Mouse (Mus musculus) limb, embryonic 14.5 days (tissue): Measurements from ENCODE around the gene Cd36. TPM values are rescaled to one million over a fixed set of nuclear protein-coding genes. Genes with fewer than 3 reads are reported as not detected.
"Not testable (repeated sequence)": the region's sequence is repeated elsewhere in the genome, so short reads cannot be mapped to it uniquely, and the experiment has no call there.

ENCODE experiments used
- ATAC-seq: fragments of 200-750 bp; cut with Nextera tagmentation; 2 replicates; pipeline ENCODE4 v1.8.0; 2017; ENCODE audit warnings: low read depth, moderate number of reproducible peaks, moderate TSS enrichment; ENCODE audit not compliant: low FRiP score
- DNase-seq: peaks from one replicate; pipeline ENCODE4 v3.0.0-alpha.2; 2015; ENCODE audit warnings: low spot score
- H3K27ac ChIP-seq: fragments of 300-500 bp; sonication (generic); replicated peaks from 2 replicates; pipeline ENCODE4 v1.5.1; 2014; ENCODE audit warnings: low read depth, mild to moderate bottlenecking, low read length, moderate library complexity, mixed read lengths
- H3K27me3 ChIP-seq: fragments of 300-500 bp; sonication (generic); 2 replicates; pipeline ENCODE4 v1.6.1; 2014; ENCODE audit warnings: low read length, mixed read lengths; ENCODE audit not compliant: control insufficient read depth, insufficient read depth
- H3K36me3 ChIP-seq: fragments of 300-500 bp; sonication (generic); 2 replicates; pipeline ENCODE4 v1.6.1; 2014; ENCODE audit warnings: mild to moderate bottlenecking, low read length, moderate library complexity, mixed read lengths; ENCODE audit not compliant: control insufficient read depth, insufficient read depth
- H3K4me1 ChIP-seq: fragments of 300-500 bp; sonication (generic); 2 replicates; pipeline ENCODE4 v1.6.1; 2014; ENCODE audit warnings: antibody characterized with exemption, low read length, mixed read lengths; ENCODE audit not compliant: control insufficient read depth, insufficient read depth
- H3K4me2 ChIP-seq: fragments of 300-500 bp; sonication (generic); replicated peaks from 2 replicates; pipeline ENCODE4 v1.6.1; 2014; ENCODE audit warnings: low read depth, mild to moderate bottlenecking, low read length, moderate library complexity; ENCODE audit not compliant: severe bottlenecking
- H3K4me3 ChIP-seq: fragments of 300-500 bp; sonication (generic); replicated peaks from 2 replicates; pipeline ENCODE4 v1.5.1; 2014; ENCODE audit warnings: low read length
- H3K9ac ChIP-seq: fragments of 300-500 bp; sonication (generic); 2 replicates; pipeline ENCODE4 v1.6.1; 2014; ENCODE audit warnings: mild to moderate bottlenecking, low read depth, low read length, moderate library complexity; ENCODE audit not compliant: severe bottlenecking
- H3K9me3 ChIP-seq: fragments of 300-500 bp; sonication (generic); 2 replicates; pipeline ENCODE4 v1.6.1; 2016; ENCODE audit warnings: low read length; ENCODE audit not compliant: control insufficient read depth
- POLR2A ChIP-seq: fragments of 200-500 bp; IDR thresholded peaks from 2 replicates; pipeline ENCODE4 v1.8.0; 2012; ENCODE audit warnings: inconsistent platforms, mild to moderate bottlenecking, moderate library complexity, borderline replicate concordance; ENCODE audit not compliant: insufficient read depth, insufficient read length; ENCODE audit errors: extremely low read depth
- WGBS: fragments of 180-500 bp; shearing (Covaris S2); extraction: QIAGEN DNeasy Blood & Tissue Kit; methylation state at CpG from one replicate; pipeline ENCODE4 v1.1.7; 2014; 5-methylcytosine and 5-hydroxymethylcytosine counted together
- polyA plus RNA-seq, 2 experiments: library from polyadenylated mRNA; depleted of rRNA in 1 of 2; stranded (reverse) in 1 of 2; unstranded in 1 of 2; fragments of >200 nt; fragmentation: Nextera tagmentation in 1 of 2; extraction: Ambion mirVana in 1 of 2; gene quantifications; 2 replicates each; pipeline versions ENCODE4 v1.2.1 to v1.2.3; 2012 to 2014

Gene Cd36
- polyA plus RNA-seq, 2 experiments, result 16.4 to 26.8 TPM

GRCm38 (mm10) chr5:17923648-17924047 is 35.0 kb upstream of the Cd36 start:
- H3K27ac ChIP-seq, result no peak overlapping the region
- ATAC-seq (no peak), DNase-seq (no peak)
- H3K9ac ChIP-seq, result no peak overlapping the region
- TF ChIP-seq POLR2A, result no peak
- WGBS, result 80% methylated on average over 3 of the region's 3 CpGs
- no peaks in the 10 kb centered on the region for H3K36me3 ChIP-seq
- no peaks in the 10 kb centered on the region for H3K9me3 ChIP-seq
- H3K4me2 ChIP-seq, result no peak overlapping the region
- no peak overlapping the region for H3K4me3 ChIP-seq
- no peaks in the 10 kb centered on the region for H3K27me3 ChIP-seq
- H3K4me1 ChIP-seq, result no peaks in the 10 kb centered on the region

- Histone ChIP-seq H3K9ac (no peak overlapping the region), H3K9me3 (no peaks in the 10 kb centered on the region), H3K4me2 (no peak overlapping the region), H3K4me1 (no peaks in the 10 kb centered on the region), H3K36me3 (no peaks in the 10 kb centered on the region), H3K4me3 (no peak overlapping the region), H3K27me3 (no peaks in the 10 kb centered on the region), H3K27ac (no peak overlapping the region)
- no peak for TF ChIP-seq POLR2A
- DNase-seq, result no peak
- WGBS, result 68% methylated on average over 5 of the region's 5 CpGs
- ATAC-seq, result no peak
These were observed 30.4 kb upstream of the Cd36 start for GRCm38 (mm10) chr5:17918966-17919365.

GRCm38 (mm10) chr5:17904766-17905165 is 16.2 kb upstream of the Cd36 start:
- DNase-seq (no peak), ATAC-seq (no peak)
- 50% methylated on average over 7 of the region's 7 CpGs for WGBS

GRCm38 (mm10) chr5:17898948-17899347 is 10.3 kb upstream of the Cd36 start:
- DNase-seq, result no peak
- no peak overlapping the region for H3K4me3 ChIP-seq
- no peak for ATAC-seq
- no peaks in the 10 kb centered on the region for H3K36me3 ChIP-seq
- no peak overlapping the region for H3K27ac ChIP-seq
- no peaks in the 10 kb centered on the region for H3K4me1 ChIP-seq
- H3K4me2 ChIP-seq, result no peak overlapping the region
- H3K27me3 ChIP-seq, result no peaks in the 10 kb centered on the region
- no peak for TF ChIP-seq POLR2A
- H3K9me3 ChIP-seq, result no peaks in the 10 kb centered on the region
- 58% methylated on average over 3 of the region's 3 CpGs for WGBS
- no peak overlapping the region for H3K9ac ChIP-seq

More at GRCm38 (mm10) chr5:17904766-17905165, 16.2 kb upstream of the Cd36 start:
- no peak overlapping the region for H3K27ac ChIP-seq
- H3K9ac ChIP-seq, result no peak overlapping the region
- no peaks in the 10 kb centered on the region for H3K36me3 ChIP-seq
- no peaks in the 10 kb centered on the region for H3K9me3 ChIP-seq
- no peak overlapping the region for H3K4me2 ChIP-seq
- H3K4me3 ChIP-seq, result no peak overlapping the region
- no peaks in the 10 kb centered on the region for H3K4me1 ChIP-seq
- H3K27me3 ChIP-seq, result no peaks in the 10 kb centered on the region
- TF ChIP-seq POLR2A, result no peak

GRCm38 (mm10) chr5:17897641-17898040 is 9.0 kb upstream of the Cd36 start:
- H3K4me2 ChIP-seq, H3K4me1 ChIP-seq, H3K27ac ChIP-seq, H3K36me3 ChIP-seq, H3K9ac ChIP-seq, H3K4me3 ChIP-seq, ATAC-seq, DNase-seq, H3K9me3 ChIP-seq, H3K27me3 ChIP-seq: not testable (repeated sequence)
- WGBS, result 93% methylated on average over 5 of the region's 5 CpGs

GRCm38 (mm10) chr5:17893577-17894172 is 5.1 kb upstream of the Cd36 start:
- Histone ChIP-seq H3K4me3 (no peak overlapping the region), H3K4me2 (no peak overlapping the region), H3K4me1 (no peaks in the 10 kb centered on the region), H3K27me3 (no peaks in the 10 kb centered on the region), H3K9ac (no peak overlapping the region), H3K9me3 (no peaks in the 10 kb centered on the region), H3K36me3 (no peaks in the 10 kb centered on the region), H3K27ac (no peak overlapping the region)
- 49% methylated on average over 2 of the region's 2 CpGs for WGBS
- DNase-seq, result no peak
- ATAC-seq, result no peak
- TF ChIP-seq POLR2A, result no peak
